In genomic region chr8:113422651-113423050, GRCm38 (mm10) we compare ENCODE assay signal across 35 mouse cellular contexts.
"Had no signal": no experiment of that assay in that cellular context is flagged by ENCODE, and none has a peak within 500 bp of the region (broad histone marks: within the 10 kb centered on the region; RNA-seq: fewer than 3 reads in every experiment).

No protein-coding gene starts in this region.

- H3K9ac ChIP-seq: heart, embryonic 12.5 days; heart, embryonic 13.5 days; heart, embryonic 15.5 days; hindbrain, embryonic 12.5 days; hindbrain, embryonic 13.5 days; hindbrain, embryonic 14.5 days; hindbrain, embryonic 15.5 days; intestine, embryonic 15.5 days; kidney, embryonic 15.5 days had no signal

- ATAC-seq: hindbrain, embryonic 16.5 days; hindbrain, postnatal 0 days; inflammation-experienced regulatory T-cells, adult 6 months; intestine, embryonic 15.5 days; intestine, embryonic 16.5 days; intestine, postnatal 0 days had no signal

- H3K27ac ChIP-seq: heart, embryonic 10.5 days; heart, embryonic 13.5 days; heart, embryonic 15.5 days; hindbrain, embryonic 10.5 days; hindbrain, embryonic 12.5 days; hindbrain, embryonic 13.5 days; hindbrain, embryonic 14.5 days; hindbrain, embryonic 15.5 days; hindbrain, postnatal 0 days; intestine, embryonic 15.5 days; kidney, embryonic 15.5 days; kidney, postnatal 0 days; layer of hippocampus, adult 2 months had no signal

- H3K4me1 ChIP-seq: heart, embryonic 10.5 days; heart, embryonic 12.5 days; heart, embryonic 13.5 days; heart, embryonic 15.5 days; hindbrain, embryonic 10.5 days; hindbrain, embryonic 12.5 days; hindbrain, embryonic 13.5 days; hindbrain, embryonic 15.5 days; intestine, embryonic 15.5 days; kidney, embryonic 15.5 days had no signal

- H3K27me3 ChIP-seq: heart, embryonic 12.5 days; heart, embryonic 13.5 days; heart, embryonic 15.5 days; hindbrain, embryonic 12.5 days; hindbrain, embryonic 13.5 days; hindbrain, embryonic 15.5 days; intestine, embryonic 15.5 days; kidney, embryonic 15.5 days had no signal

- H3K4me2 ChIP-seq: heart, embryonic 11.5 days; heart, embryonic 12.5 days; heart, embryonic 13.5 days; heart, embryonic 15.5 days; hindbrain, embryonic 12.5 days; hindbrain, embryonic 13.5 days; hindbrain, embryonic 14.5 days; hindbrain, embryonic 15.5 days; intestine, embryonic 15.5 days; kidney, embryonic 15.5 days had no signal

- H3K9me3 ChIP-seq: heart, embryonic 10.5 days; heart, embryonic 12.5 days; heart, embryonic 13.5 days; heart, embryonic 15.5 days; hindbrain, embryonic 10.5 days; hindbrain, embryonic 12.5 days; hindbrain, embryonic 13.5 days; hindbrain, embryonic 15.5 days; intestine, embryonic 15.5 days; kidney, embryonic 15.5 days had no signal

- DNase-seq: heart, postnatal 10 days; heart, postnatal 14 days; heart, postnatal 36 days; heart, postnatal 4 days; kidney, adult 11 months; kidney, adult 18-20 months; kidney, adult 2 months; kidney, adult 8-10 months; kidney, adult 9 months; kidney, postnatal 10 days; kidney, postnatal 14 days; kidney, postnatal 25 days; kidney, postnatal 36 days; kidney, postnatal 4 days; layer of hippocampus, adult 9-11 months; layer of hippocampus, postnatal 36 days had no signal

- H3K4me3 ChIP-seq: heart, embryonic 10.5 days; heart, embryonic 12.5 days; heart, embryonic 13.5 days; heart, embryonic 15.5 days; hindbrain, embryonic 10.5 days; hindbrain, embryonic 12.5 days; hindbrain, embryonic 13.5 days; hindbrain, embryonic 15.5 days; intestine, embryonic 15.5 days; kidney, embryonic 15.5 days; layer of hippocampus, adult 2 months had no signal

- H3K36me3 ChIP-seq: heart, embryonic 10.5 days; heart, embryonic 12.5 days; heart, embryonic 13.5 days; heart, embryonic 15.5 days; hindbrain, embryonic 10.5 days; hindbrain, embryonic 12.5 days; hindbrain, embryonic 13.5 days; hindbrain, embryonic 15.5 days; intestine, embryonic 15.5 days; kidney, embryonic 15.5 days had no signal
